Mouse (Mus musculus) E14TG2a.4 (cell line): ENCODE data around the gene Gpr84.

Experiments
- CTCF ChIP-seq: conservative IDR thresholded peaks from 2 replicates; pipeline ENCODE4 v1.5.1; 2014; ENCODE audit warnings: low read length
- NANOG ChIP-seq: IDR thresholded peaks from 2 replicates; pipeline ENCODE4 v1.6.1; 2014; ENCODE audit warnings: borderline replicate concordance, low read length, mixed read lengths
- POU5F1 ChIP-seq: IDR thresholded peaks from 2 replicates; pipeline ENCODE4 v1.6.1; 2014; ENCODE audit warnings: low read length, borderline replicate concordance

DNA sequence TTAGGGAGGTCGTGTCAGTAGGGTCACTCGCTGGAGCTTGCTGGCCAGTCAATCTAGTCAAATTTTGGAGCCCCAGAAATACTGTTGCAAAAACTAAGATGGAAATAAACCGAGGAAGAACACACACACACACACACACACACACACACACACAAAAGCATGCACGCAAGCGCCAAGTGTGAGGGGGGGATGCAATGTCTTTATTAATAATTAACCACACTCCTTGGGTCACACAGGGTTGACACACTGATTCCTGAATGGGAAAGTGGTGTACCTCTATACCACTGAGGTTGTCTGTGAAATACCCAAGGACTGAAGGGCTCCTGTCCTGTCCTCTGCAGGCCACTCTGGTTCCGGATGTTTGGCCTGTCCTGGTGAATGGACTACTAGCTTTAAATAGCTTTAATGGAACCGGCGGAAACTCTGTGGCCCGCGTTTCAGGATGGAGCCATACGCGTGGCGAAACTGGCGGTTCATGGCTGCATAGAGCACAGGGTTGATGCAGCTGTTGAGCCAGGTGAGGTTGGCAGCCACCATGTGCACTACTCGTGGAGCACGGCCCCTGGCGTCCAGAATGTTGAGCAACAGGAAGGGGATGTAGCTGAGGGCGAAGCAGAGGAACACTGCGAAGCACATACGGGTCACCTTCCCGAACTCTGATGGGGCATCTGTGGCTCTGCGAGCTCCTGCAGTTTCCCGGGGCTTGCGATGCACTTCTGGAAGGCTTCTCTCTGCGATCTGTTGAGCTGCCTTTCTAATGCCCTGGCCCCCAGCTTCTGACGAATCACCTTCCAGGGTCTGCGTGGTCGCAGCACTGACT lies 2.1 kb downstream of the Gpr84 start:
- TF ChIP-seq CTCF = 0 out of 2 replicates have a peak, but pooled peaks have one; percentile 3
- no peak for TF ChIP-seq POU5F1
- TF ChIP-seq NANOG = no peak
